Mouse (Mus musculus) megakaryocyte progenitor cell, adult 5-6 weeks (primary cell): ENCODE measurements at regions not wholly inside any gene's neighbourhood (a gene's known extent, or its start where the extent isn't known, plus 50 kb on each side); places are given as distances from the start of the nearest gene placed in this dataset.

Experiments
- ATAC-seq: replicated peaks from 2 replicates; pipeline ENCODE4 v1.8.0; 2016; ENCODE audit warnings: mild to moderate bottlenecking, moderate TSS enrichment, inconsistent platforms; ENCODE audit not compliant: poor library complexity

DNA sequence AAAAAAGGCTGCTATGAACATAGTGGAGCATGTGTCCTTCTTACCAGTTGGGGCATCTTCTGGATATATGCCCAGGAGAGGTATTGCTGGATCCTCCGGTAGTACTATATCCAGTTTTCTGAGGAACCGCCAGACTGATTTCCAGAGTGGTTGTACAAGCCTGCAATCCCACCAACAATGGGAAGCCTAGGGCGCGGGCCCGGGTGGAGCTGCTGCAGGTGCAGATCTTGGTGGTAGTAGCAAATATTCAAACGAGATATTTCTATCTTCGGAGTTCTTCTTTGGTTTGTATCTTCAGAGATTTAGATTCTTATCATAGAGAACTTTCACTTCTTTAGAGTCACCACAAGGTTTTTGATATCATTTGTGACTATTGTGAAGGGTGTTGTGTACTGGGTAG, 52.7 kb upstream of the Btbd35f27 start:
- peak; percentile 87 for ATAC-seq
